Mouse (Mus musculus): ENCODE measurements around the gene Scamp5. TPM values are rescaled to one million over a fixed set of nuclear protein-coding genes. Genes with fewer than 3 reads are reported as not detected.

The Scamp5 gene
- total and polyA plus RNA-seq, 3 experiments, result 0.22 TPM; not detected in 1

DNA sequence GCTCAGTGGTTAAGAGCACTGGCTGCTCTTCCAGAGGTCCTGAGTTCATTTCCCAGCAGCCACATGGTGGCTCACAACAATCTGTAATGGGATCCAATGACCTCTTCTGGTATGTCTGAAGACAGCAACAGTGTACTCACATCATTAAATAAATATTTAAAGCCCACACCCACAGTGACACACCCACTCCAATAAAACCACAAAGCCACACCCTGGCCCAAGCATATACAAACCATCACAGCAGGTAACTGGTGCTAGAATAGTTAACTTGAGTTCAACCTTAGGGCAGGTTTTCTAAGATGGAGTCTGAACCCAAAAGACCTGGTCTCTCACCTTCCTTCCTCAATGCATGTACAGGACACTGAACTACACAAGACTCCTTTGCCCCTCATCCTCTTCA, 27.1 kb upstream of the Scamp5 start:
- Histone ChIP-seq H3K27me3 (ENCODE audit: insufficient read depth, low read length) (peaks cover 16% of the 10 kb centered on the region), H3K4me1 (ENCODE audit: insufficient read depth, low read depth, low read length) (peaks cover 22% of the 10 kb centered on the region), H3K36me3 (replicated peaks) (no peaks in the 10 kb centered on the region), H3K9me3 (replicated peaks) (peaks cover 10% of the 10 kb centered on the region; the same call in 1 of the 2 replicates), H3K4me3 (ENCODE audit: low read depth, low read length) (no peak overlapping the region)
- ATAC-seq (ENCODE audit: extremely low read depth, insufficient number of reproducible peaks, low FRiP score, poor library complexity, severe bottlenecking) (no peak), DNase-seq (ENCODE audit: low spot score) (no peak)
- TF ChIP-seq GATA1 (IDR thresholded peaks at IDR 0.05; ENCODE audit: borderline replicate concordance, low read length) (no peak), GATA2 (IDR thresholded peaks at IDR 0.05; ENCODE audit: borderline replicate concordance, low read depth, low read length) (no peak), TAL1 (conservative IDR thresholded peaks at IDR 0.05; ENCODE audit: low read depth, low read length) (no peak), POLR2AphosphoS5 (IDR thresholded peaks at IDR 0.05; ENCODE audit: insufficient replicate concordance, low read depth, low read length) (no peak), CTCF (IDR thresholded peaks at IDR 0.05; ENCODE audit: low read depth, low read length) (no peak)

- Histone ChIP-seq H3K27me3 (ENCODE audit: insufficient read depth, low read length) (peaks cover 17% of the 10 kb centered on the region), H3K4me1 (ENCODE audit: insufficient read depth, low read depth, low read length) (peaks cover 12% of the 10 kb centered on the region), H3K4me3 (ENCODE audit: low read depth, low read length) (no peak overlapping the region), H3K9me3 (replicated peaks) (peaks cover 10% of the 10 kb centered on the region; the same call in 1 of the 2 replicates), H3K36me3 (replicated peaks) (no peaks in the 10 kb centered on the region)
- TF ChIP-seq CTCF (IDR thresholded peaks at IDR 0.05; ENCODE audit: low read depth, low read length) (no peak), TAL1 (conservative IDR thresholded peaks at IDR 0.05; ENCODE audit: low read depth, low read length) (no peak), GATA2 (IDR thresholded peaks at IDR 0.05; ENCODE audit: borderline replicate concordance, low read depth, low read length) (no peak), GATA1 (IDR thresholded peaks at IDR 0.05; ENCODE audit: borderline replicate concordance, low read length) (no peak), POLR2AphosphoS5 (IDR thresholded peaks at IDR 0.05; ENCODE audit: insufficient replicate concordance, low read depth, low read length) (no peak)
- DNase-seq (ENCODE audit: low spot score) (no peak), ATAC-seq (ENCODE audit: extremely low read depth, insufficient number of reproducible peaks, low FRiP score, poor library complexity, severe bottlenecking) (no peak)
Measured at GRCm38 (mm10) chr9:57493532-57493931, 25.7 kb upstream of the Scamp5 start.

- no peak for TF ChIP-seq POLR2AphosphoS5 (IDR thresholded peaks at IDR 0.05; ENCODE audit: insufficient replicate concordance, low read depth, low read length)
- no peak for TF ChIP-seq GATA1 (IDR thresholded peaks at IDR 0.05; ENCODE audit: borderline replicate concordance, low read length)
- TF ChIP-seq CTCF (IDR thresholded peaks at IDR 0.05; ENCODE audit: low read depth, low read length), result no peak
- TF ChIP-seq TAL1 (conservative IDR thresholded peaks at IDR 0.05; ENCODE audit: low read depth, low read length), result no peak
- no peak for TF ChIP-seq GATA2 (IDR thresholded peaks at IDR 0.05; ENCODE audit: borderline replicate concordance, low read depth, low read length)
- no peak for ATAC-seq (ENCODE audit: extremely low read depth, insufficient number of reproducible peaks, low FRiP score, poor library complexity, severe bottlenecking)
- H3K27me3 ChIP-seq (ENCODE audit: insufficient read depth, low read length), result peaks cover 30% of the 10 kb centered on the region
Measured at GRCm38 (mm10) chr9:57487807-57488206, 19.9 kb upstream of the Scamp5 start.

DNA sequence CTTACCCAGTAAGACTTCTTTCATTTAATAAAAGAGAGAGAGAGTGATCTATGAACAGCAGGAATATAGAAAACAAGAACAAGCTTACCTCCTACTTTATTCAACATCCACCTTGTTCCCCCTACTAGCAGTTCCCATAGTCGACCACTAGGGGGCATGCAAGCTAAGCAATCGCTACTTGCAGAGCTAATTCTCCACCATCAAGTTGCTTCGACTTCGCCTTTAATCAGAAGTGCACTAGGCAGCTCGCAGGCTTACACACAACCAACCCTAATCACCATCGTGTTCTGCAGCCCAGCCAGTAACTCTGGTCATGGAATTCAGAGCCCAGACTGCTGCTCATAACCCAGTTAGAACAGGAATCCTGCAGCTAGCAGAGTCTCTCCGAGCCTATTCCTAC, 17.9 kb upstream of the Scamp5 start:
- peak; percentile 77 for DNase-seq (ENCODE audit: low spot score)
- Histone ChIP-seq H3K27me3 (ENCODE audit: insufficient read depth, low read length) (peaks cover 30% of the 10 kb centered on the region), H3K9me3 (replicated peaks) (peaks cover 9% of the 10 kb centered on the region; the same call in 1 of the 2 replicates), H3K4me1 (ENCODE audit: insufficient read depth, low read depth, low read length) (peaks cover 20% of the 10 kb centered on the region), H3K4me3 (ENCODE audit: low read depth, low read length) (no peak overlapping the region), H3K36me3 (replicated peaks) (no peaks in the 10 kb centered on the region)
- peak; percentile 98 for TF ChIP-seq CTCF (IDR thresholded peaks at IDR 0.05; ENCODE audit: low read depth, low read length)
- TF ChIP-seq TAL1 (conservative IDR thresholded peaks at IDR 0.05; ENCODE audit: low read depth, low read length), result no peak
- ATAC-seq (ENCODE audit: extremely low read depth, insufficient number of reproducible peaks, low FRiP score, poor library complexity, severe bottlenecking), result no peak

More at GRCm38 (mm10) chr9:57487807-57488206, 19.9 kb upstream of the Scamp5 start:
- Histone ChIP-seq H3K4me1 (ENCODE audit: insufficient read depth, low read depth, low read length) (peaks cover 20% of the 10 kb centered on the region), H3K36me3 (replicated peaks) (no peaks in the 10 kb centered on the region), H3K4me3 (ENCODE audit: low read depth, low read length) (no peak overlapping the region), H3K9me3 (replicated peaks) (peaks cover 13% of the 10 kb centered on the region; the same call in 1 of the 2 replicates)
- no peak for DNase-seq (ENCODE audit: low spot score)

GRCm38 (mm10) chr9:57468914-57469313, 1.1 kb upstream of the Scamp5 start:
- no peak for DNase-seq (ENCODE audit: low spot score)
- Histone ChIP-seq H3K4me3 (ENCODE audit: low read depth, low read length) (no peak overlapping the region), H3K36me3 (replicated peaks) (no peaks in the 10 kb centered on the region), H3K27me3 (ENCODE audit: insufficient read depth, low read length) (peaks cover 18% of the 10 kb centered on the region), H3K9me3 (replicated peaks) (0 out of 2 replicates have a peak, but pooled peaks cover 3% of the 10 kb centered on the region), H3K4me1 (ENCODE audit: insufficient read depth, low read depth, low read length) (peaks cover 9% of the 10 kb centered on the region; the same call in 1 of the 2 replicates)
- TF ChIP-seq TAL1 (conservative IDR thresholded peaks at IDR 0.05; ENCODE audit: low read depth, low read length) (no peak), GATA1 (IDR thresholded peaks at IDR 0.05; ENCODE audit: borderline replicate concordance, low read length) (no peak), CTCF (IDR thresholded peaks at IDR 0.05; ENCODE audit: low read depth, low read length) (no peak), GATA2 (IDR thresholded peaks at IDR 0.05; ENCODE audit: borderline replicate concordance, low read depth, low read length) (no peak)
- no peak for ATAC-seq (ENCODE audit: extremely low read depth, insufficient number of reproducible peaks, low FRiP score, poor library complexity, severe bottlenecking)

GRCm38 (mm10) chr9:57467271-57467771, 539 bp downstream of the Scamp5 start:
- TF ChIP-seq TAL1 (conservative IDR thresholded peaks at IDR 0.05; ENCODE audit: low read depth, low read length) (no peak), CTCF (IDR thresholded peaks at IDR 0.05; ENCODE audit: low read depth, low read length) (no peak), GATA1 (IDR thresholded peaks at IDR 0.05; ENCODE audit: borderline replicate concordance, low read length) (no peak), GATA2 (IDR thresholded peaks at IDR 0.05; ENCODE audit: borderline replicate concordance, low read depth, low read length) (no peak), POLR2AphosphoS5 (IDR thresholded peaks at IDR 0.05; ENCODE audit: insufficient replicate concordance, low read depth, low read length) (no peak)
- Histone ChIP-seq H3K36me3 (replicated peaks) (no peaks in the 10 kb centered on the region), H3K27me3 (ENCODE audit: insufficient read depth, low read length) (peaks cover 25% of the 10 kb centered on the region), H3K4me1 (ENCODE audit: insufficient read depth, low read depth, low read length) (peaks cover 9% of the 10 kb centered on the region; the same call in 1 of the 2 replicates), H3K9me3 (replicated peaks) (0 out of 2 replicates have a peak, but pooled peaks cover 3% of the 10 kb centered on the region), H3K4me3 (ENCODE audit: low read depth, low read length) (peak overlapping the region; percentile 67; the same call in 1 of the 2 replicates)
- DNase-seq (ENCODE audit: low spot score) (no peak), ATAC-seq (ENCODE audit: extremely low read depth, insufficient number of reproducible peaks, low FRiP score, poor library complexity, severe bottlenecking) (no peak)

All from G1E (cell line).